Mouse (Mus musculus) heart, embryonic 11.5 days (tissue): ENCODE data around the gene Apbb1. TPM values are rescaled to one million over a fixed set of nuclear protein-coding genes. Genes with fewer than 3 reads are reported as not detected.

Source experiments
- ATAC-seq: fragments of 200-750 bp; cut with Nextera tagmentation; replicated peaks from 2 replicates; pipeline ENCODE4 v1.8.0; 2017; ENCODE audit warnings: moderate library complexity; ENCODE audit not compliant: insufficient number of reproducible peaks, low FRiP score, low TSS enrichment
- H3K27ac ChIP-seq: fragments of 300-500 bp; sonication (generic); 2 replicates; pipeline ENCODE4 v1.5.1; 2014; ENCODE audit warnings: mild to moderate bottlenecking, low read depth, low read length
- H3K27me3 ChIP-seq: fragments of 300-500 bp; sonication (generic); 2 replicates; pipeline ENCODE4 v1.6.1; 2014; ENCODE audit warnings: mild to moderate bottlenecking, low read length, mixed read lengths; ENCODE audit not compliant: control insufficient read depth, insufficient read depth
- H3K36me3 ChIP-seq: fragments of 300-500 bp; sonication (generic); 2 replicates; pipeline ENCODE4 v1.6.1; 2014; ENCODE audit warnings: mild to moderate bottlenecking, low read length, moderate library complexity, mixed read lengths; ENCODE audit not compliant: control insufficient read depth, insufficient read depth
- H3K4me1 ChIP-seq: fragments of 300-500 bp; sonication (generic); 2 replicates; pipeline ENCODE4 v1.6.1; 2014; ENCODE audit warnings: low read length; ENCODE audit not compliant: control insufficient read depth, insufficient read depth
- H3K4me2 ChIP-seq: fragments of 300-500 bp; sonication (generic); 2 replicates; pipeline ENCODE4 v1.6.1; 2014; ENCODE audit warnings: mild to moderate bottlenecking, moderate library complexity
- H3K4me3 ChIP-seq: fragments of 300-500 bp; sonication (generic); 2 replicates; pipeline ENCODE4 v1.5.1; 2014; ENCODE audit warnings: low read depth, low read length
- H3K9ac ChIP-seq: fragments of 300-500 bp; sonication (generic); 2 replicates; pipeline ENCODE4 v1.6.1; 2014; ENCODE audit warnings: mild to moderate bottlenecking, low read depth, low read length, moderate library complexity
- H3K9me3 ChIP-seq: fragments of 300-500 bp; sonication (generic); replicated peaks from 2 replicates; pipeline ENCODE4 v1.6.1; 2016; ENCODE audit warnings: low read length; ENCODE audit not compliant: control insufficient read depth
- WGBS: fragments of 180-500 bp; shearing (Covaris S2); extraction: QIAGEN DNeasy Blood & Tissue Kit; methylation state at CpG from one replicate; pipeline ENCODE4 v1.1.7; 2014; ENCODE audit not compliant: insufficient replicate concordance; 5-methylcytosine and 5-hydroxymethylcytosine counted together
- polyA plus RNA-seq: library from polyadenylated mRNA; unstranded; fragments of >200 nt; fragmentation: Nextera tagmentation; extraction: Ambion mirVana; gene quantifications from 2 replicates; pipeline ENCODE4 v1.2.1, GENCODE M21; 2014

The Apbb1 gene
- polyA plus RNA-seq, 1 experiment from 2014 or later = 43.5 TPM

DNA sequence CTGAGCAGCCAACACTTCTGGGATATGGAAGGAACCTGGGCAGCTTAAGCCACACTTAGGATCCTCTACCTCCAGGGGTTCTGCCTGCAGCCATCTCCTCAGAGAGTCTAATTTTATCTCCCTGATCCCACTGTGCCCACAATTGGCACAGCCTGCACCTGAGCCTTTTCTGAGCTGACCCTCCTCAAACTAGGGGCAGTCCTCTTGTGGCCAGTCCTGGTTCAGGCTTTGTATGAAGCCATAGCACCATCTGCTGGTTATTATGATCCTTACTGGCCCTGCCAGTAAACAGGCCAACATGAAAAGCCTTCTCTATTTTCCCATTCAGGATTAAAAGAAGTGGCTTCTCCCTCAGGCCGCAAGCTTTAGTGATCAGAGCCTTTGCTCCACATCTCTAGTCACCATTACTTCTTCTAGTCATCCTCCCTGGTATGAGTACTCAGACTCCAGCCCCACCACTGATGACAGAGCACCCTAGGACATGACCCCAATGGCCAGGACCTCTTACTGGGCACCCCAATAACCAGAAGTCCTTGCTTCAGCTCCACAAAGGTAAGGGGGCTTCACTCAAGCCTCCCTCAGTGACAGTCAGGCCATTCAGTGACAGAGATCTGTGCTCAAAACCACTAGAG, 54.0 kb downstream of the Apbb1 start:
- Histone ChIP-seq H3K36me3 (no peaks in the 10 kb centered on the region), H3K27me3 (no peaks in the 10 kb centered on the region), H3K4me1 (no peaks in the 10 kb centered on the region), H3K9ac (no peak overlapping the region), H3K9me3 (no peaks in the 10 kb centered on the region), H3K4me3 (no peak overlapping the region), H3K4me2 (no peak overlapping the region), H3K27ac (no peak overlapping the region)
- no peak for ATAC-seq
- 64% methylated on average over 1 of the region's 1 CpGs for whole genome bisulfite sequencing

DNA sequence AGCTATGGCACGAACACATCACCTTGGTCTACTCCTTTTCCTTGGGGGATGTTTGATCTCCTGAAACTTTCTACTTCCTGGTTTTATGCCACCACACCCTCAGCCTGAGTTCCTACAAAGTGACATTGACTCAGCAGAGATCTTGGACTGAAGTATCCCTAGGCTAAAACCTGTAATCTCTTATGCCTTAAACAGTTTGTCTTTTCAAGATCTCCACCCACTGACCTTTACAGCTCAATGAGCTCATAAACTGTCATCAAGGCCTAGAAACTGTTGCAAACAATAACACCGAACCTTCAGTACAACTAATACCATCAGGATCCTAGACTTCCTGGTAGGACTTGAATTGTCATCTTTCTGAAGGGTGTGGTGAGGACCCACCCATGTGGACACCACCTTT, 57.2 kb downstream of the Apbb1 start:
- ATAC-seq = no peak
- no peak overlapping the region for H3K4me3 ChIP-seq
- H3K9me3 ChIP-seq = no peaks in the 10 kb centered on the region
- no peaks in the 10 kb centered on the region for H3K4me1 ChIP-seq
- no peak overlapping the region for H3K27ac ChIP-seq
- no peak overlapping the region for H3K4me2 ChIP-seq
- H3K27me3 ChIP-seq = no peaks in the 10 kb centered on the region
- WGBS = 85% methylated on average over 2 of the region's 2 CpGs
- no peak overlapping the region for H3K9ac ChIP-seq
- H3K36me3 ChIP-seq = no peaks in the 10 kb centered on the region

DNA sequence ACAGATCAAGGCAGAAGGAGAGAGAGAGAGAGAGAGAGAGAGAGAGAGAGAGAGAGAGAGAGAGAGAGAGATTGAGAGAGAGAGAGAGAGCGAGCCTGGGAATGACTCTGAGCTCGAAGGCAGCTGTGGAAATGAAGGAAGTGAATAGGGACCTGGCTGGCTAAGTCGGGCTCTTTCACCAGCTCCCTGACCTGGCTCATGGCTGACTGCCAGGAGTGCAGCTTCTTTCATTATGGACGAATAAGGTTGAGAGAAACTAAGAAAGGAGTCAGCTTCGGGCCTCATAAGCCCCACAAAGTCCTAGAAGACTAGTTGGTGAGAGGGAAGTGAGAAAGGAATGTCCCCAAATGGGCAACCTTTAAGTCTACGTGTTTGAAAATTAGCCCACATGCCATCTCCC, 61.3 kb downstream of the Apbb1 start:
- H3K27me3 ChIP-seq = no peaks in the 10 kb centered on the region
- no peak overlapping the region for H3K4me3 ChIP-seq
- no peak overlapping the region for H3K4me2 ChIP-seq
- 27% methylated on average over 6 of the region's 6 CpGs for WGBS
- no peaks in the 10 kb centered on the region for H3K36me3 ChIP-seq
- H3K27ac ChIP-seq = no peak overlapping the region
- ATAC-seq = no peak
- no peaks in the 10 kb centered on the region for H3K9me3 ChIP-seq
- no peaks in the 10 kb centered on the region for H3K4me1 ChIP-seq
- H3K9ac ChIP-seq = no peak overlapping the region

DNA sequence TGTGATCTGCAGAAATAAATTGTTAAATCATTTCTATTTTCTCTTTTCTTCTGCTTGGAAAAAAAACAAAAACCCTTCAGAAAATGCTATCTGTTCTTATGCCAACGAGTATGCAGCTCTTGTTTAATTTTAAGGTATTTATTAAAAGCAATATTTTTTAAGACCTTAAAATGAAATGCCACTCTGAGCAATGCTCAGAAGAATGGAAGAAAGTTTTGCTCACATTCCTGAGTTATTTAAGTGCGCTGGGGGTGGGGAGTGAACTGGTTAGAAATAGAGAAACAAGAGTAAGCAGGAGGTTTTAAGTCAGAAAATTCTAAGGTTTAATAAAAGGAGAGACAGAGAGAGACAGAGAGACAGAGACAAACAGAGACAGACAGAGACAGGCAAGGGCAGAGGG, 61.7 kb downstream of the Apbb1 start:
- Histone ChIP-seq H3K27me3 (no peaks in the 10 kb centered on the region), H3K36me3 (no peaks in the 10 kb centered on the region), H3K9ac (no peak overlapping the region), H3K9me3 (no peaks in the 10 kb centered on the region), H3K4me1 (no peaks in the 10 kb centered on the region), H3K27ac (no peak overlapping the region), H3K4me3 (no peak overlapping the region), H3K4me2 (no peak overlapping the region)
- no peak for ATAC-seq
- 66% methylated on average over 2 of the region's 2 CpGs for WGBS

DNA sequence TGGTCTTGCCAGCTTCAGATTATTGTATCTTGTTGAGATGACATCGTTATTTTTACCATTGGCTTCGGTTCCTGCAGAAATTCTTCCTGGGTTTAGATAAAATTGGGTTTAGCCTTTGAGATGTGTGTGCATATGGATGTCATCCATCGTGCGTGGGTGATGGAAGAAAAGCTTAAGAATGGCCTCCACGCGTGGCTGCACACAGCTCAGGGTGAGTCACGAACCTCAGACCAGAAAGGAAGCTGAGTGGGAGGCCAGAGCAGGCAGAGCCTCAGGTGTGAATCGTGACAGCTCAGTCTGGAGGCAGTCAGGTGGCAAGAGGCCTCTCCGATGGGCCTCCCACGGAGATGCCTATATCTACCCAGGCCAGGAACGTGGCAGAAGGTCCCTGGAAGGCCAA, 62.1 kb downstream of the Apbb1 start:
- H3K4me3 ChIP-seq = no peak overlapping the region
- no peak overlapping the region for H3K9ac ChIP-seq
- H3K9me3 ChIP-seq = no peaks in the 10 kb centered on the region
- H3K27ac ChIP-seq = no peak overlapping the region
- no peaks in the 10 kb centered on the region for H3K4me1 ChIP-seq
- H3K4me2 ChIP-seq = no peak overlapping the region
- 70% methylated on average over 11 of the region's 11 CpGs for WGBS
- no peaks in the 10 kb centered on the region for H3K36me3 ChIP-seq
- no peak for ATAC-seq
- no peaks in the 10 kb centered on the region for H3K27me3 ChIP-seq

DNA sequence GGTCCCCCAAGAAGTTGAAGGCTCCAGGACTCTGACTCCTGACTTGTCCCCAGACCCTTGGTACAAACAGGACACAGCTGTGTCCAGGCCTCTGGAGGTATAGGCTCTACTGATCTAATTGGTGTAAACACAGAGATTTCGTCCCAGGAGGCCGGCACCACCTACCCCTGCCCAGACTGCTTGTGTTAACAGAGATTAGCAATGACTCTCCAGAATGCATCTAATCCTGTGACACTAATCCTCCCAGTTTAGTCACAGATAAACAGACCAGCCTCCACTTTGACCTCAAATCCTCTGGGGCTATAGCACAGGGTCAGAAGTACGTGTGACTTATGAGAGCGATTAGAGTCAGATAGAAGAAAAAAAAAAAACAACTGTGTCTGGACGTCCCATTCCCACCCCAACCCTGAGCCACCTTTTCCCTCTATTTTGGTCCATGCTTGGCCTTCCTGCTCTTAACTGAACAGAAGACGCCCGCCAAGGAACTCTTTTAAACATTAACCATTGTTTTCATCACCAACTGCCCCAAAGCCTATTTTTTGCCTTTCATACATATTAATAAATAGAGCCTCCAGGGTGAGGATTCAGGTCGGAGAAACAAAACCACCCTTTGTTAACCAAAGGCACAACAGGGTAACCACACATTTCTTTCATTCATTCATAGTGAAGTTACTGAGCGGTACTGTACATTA, 64.6 kb downstream of the Apbb1 start:
- H3K4me3 ChIP-seq = no peak overlapping the region
- no peak overlapping the region for H3K27ac ChIP-seq
- WGBS = 39% methylated on average over 9 of the region's 9 CpGs
- no peaks in the 10 kb centered on the region for H3K4me1 ChIP-seq
- no peaks in the 10 kb centered on the region for H3K36me3 ChIP-seq
- H3K27me3 ChIP-seq = no peaks in the 10 kb centered on the region
- no peak overlapping the region for H3K4me2 ChIP-seq
- H3K9me3 ChIP-seq = no peaks in the 10 kb centered on the region
- no peak for ATAC-seq
- no peak overlapping the region for H3K9ac ChIP-seq

DNA sequence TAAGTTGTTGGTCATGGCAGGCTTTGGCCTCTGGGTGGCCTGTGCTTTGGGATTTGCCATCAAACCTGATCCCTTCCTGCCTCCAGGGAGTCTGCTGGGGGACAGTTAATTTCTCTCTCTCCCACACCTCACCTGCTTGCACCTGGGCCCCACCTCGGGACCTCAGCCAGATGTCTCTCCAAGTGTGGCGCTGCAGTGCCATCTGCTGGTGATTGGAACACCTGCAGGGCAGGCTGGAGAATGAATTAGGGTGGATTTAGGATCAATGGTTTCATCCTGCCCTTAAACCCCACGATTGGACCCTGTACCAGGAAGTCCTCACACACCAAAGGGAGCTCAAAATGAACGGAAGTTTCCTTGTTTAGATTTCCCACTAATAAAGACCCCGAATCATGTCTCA, 66.3 kb downstream of the Apbb1 start:
- H3K36me3 ChIP-seq = no peaks in the 10 kb centered on the region
- no peak overlapping the region for H3K4me3 ChIP-seq
- no peak overlapping the region for H3K4me2 ChIP-seq
- no peaks in the 10 kb centered on the region for H3K27me3 ChIP-seq
- ATAC-seq = no peak
- no peaks in the 10 kb centered on the region for H3K9me3 ChIP-seq
- no peak overlapping the region for H3K27ac ChIP-seq
- H3K4me1 ChIP-seq = no peaks in the 10 kb centered on the region
- 10% methylated on average over 5 of the region's 5 CpGs for WGBS
- no peak overlapping the region for H3K9ac ChIP-seq

DNA sequence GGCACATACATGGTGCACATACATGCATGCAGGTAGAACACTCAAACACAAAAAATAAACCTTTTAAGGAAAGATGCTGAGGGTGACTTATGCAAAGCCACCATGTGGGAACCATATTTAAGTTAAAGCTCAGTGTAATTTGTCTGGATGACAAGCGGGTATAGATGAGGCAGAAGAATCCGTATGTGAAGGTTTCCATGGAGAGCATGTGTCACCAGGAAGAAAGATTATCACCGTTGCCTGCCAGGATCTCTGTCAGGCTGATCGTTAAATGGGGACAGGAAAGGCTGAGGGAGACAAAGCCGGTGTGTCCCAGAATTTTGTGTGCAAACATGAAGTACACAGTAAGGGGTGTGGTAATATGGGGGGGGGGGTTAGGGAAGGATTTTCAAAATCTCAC, 66.9 kb downstream of the Apbb1 start:
- Histone ChIP-seq H3K4me3 (no peak overlapping the region), H3K9ac (no peak overlapping the region), H3K36me3 (no peaks in the 10 kb centered on the region), H3K4me2 (no peak overlapping the region), H3K27ac (no peak overlapping the region), H3K4me1 (no peaks in the 10 kb centered on the region), H3K27me3 (no peaks in the 10 kb centered on the region), H3K9me3 (no peaks in the 10 kb centered on the region)
- WGBS = 48% methylated on average over 5 of the region's 5 CpGs
- no peak for ATAC-seq

DNA sequence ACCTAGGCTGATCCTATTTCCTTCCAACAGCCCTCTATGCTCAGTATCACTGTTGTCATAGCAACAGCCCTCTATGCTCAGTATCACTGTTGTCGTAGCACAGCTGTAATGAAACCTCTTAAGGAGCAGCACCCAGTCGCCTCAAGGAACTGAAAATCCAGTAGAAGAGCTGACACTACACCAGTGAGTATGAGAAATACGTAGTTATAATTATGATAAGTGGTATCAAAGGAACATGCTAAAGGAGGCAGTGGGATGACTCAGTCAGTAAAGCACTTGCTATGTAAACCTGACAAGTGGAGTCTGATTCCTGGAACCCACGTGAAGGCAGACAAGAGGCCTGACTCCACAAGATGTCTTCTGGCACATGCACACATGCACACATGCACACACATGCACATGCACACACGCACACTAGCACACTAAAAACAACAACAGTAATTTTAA, 67.6 kb downstream of the Apbb1 start:
- 39% methylated on average over 5 of the region's 5 CpGs for WGBS
- no peak for ATAC-seq
- Histone ChIP-seq H3K9me3 (no peaks in the 10 kb centered on the region), H3K27me3 (no peaks in the 10 kb centered on the region), H3K4me3 (no peak overlapping the region), H3K9ac (no peak overlapping the region), H3K4me2 (no peak overlapping the region), H3K4me1 (no peaks in the 10 kb centered on the region), H3K36me3 (no peaks in the 10 kb centered on the region), H3K27ac (no peak overlapping the region)
